Mouse (Mus musculus): ENCODE results near the gene Sfrp2. TPM values are rescaled to one million over a fixed set of nuclear protein-coding genes. Genes with fewer than 3 reads are reported as not detected.

Sfrp2 gene
- polyA plus RNA-seq, 1 experiment from 2014 or later: 94.4 TPM

- 94% methylated on average over 7 of the region's 7 CpGs for WGBS
- H3K36me3 ChIP-seq (ENCODE audit: control insufficient read depth, insufficient read depth, low read length): no peaks in the 10 kb centered on the region
- no peaks in the 10 kb centered on the region for H3K9me3 ChIP-seq (ENCODE audit: control insufficient read depth, low read length)
- no peak overlapping the region for H3K9ac ChIP-seq (ENCODE audit: low read depth, low read length)
- H3K27ac ChIP-seq (ENCODE audit: low read depth, low read length): no peak overlapping the region
- H3K4me1 ChIP-seq (replicated peaks; ENCODE audit: control insufficient read depth, insufficient read depth, low read length): no peaks in the 10 kb centered on the region
- no peak overlapping the region for H3K4me2 ChIP-seq (replicated peaks; ENCODE audit: low read depth, low read length)
- DNase-seq (ENCODE audit: low spot score): no peak
- H3K4me3 ChIP-seq (ENCODE audit: low read depth, low read length): no peak overlapping the region
- no peaks in the 10 kb centered on the region for H3K27me3 ChIP-seq (ENCODE audit: control insufficient read depth, insufficient read depth, low read length)
- ATAC-seq (ENCODE audit: low FRiP score): no peak
These were observed 33.4 kb downstream of the Sfrp2 start for GRCm38 (mm10) chr3:83799486-83799885.

DNA sequence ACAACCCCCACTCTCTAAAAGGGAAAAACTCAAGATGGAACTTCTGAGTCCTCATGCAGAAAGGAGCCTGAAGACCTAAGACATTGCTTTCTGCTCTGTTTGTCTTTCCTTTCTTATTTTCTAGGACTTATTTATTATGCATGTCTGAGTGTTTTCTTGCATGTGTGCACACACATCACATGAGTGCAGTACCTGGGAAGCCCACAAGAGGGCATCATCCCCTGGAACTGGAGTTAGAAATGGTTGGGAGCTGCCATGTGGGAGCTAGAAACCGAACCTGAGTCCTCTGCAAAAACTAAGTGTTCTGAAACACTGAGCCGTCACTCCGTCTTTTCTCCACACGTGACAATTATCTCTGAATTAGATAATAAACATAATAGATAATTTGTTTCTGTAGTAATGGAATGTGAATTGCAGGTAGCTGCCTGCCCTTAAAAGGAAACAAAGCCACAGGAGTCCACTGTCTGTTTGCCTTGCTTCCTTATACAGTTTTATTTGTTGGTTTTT lies 35.6 kb downstream of the Sfrp2 start:
- no peak overlapping the region for H3K4me3 ChIP-seq (ENCODE audit: low read depth, low read length)
- no peak overlapping the region for H3K27ac ChIP-seq (ENCODE audit: low read depth, low read length)
- DNase-seq (ENCODE audit: low spot score) (no peak), ATAC-seq (ENCODE audit: low FRiP score) (no peak)
- H3K9ac ChIP-seq (ENCODE audit: low read depth, low read length): no peak overlapping the region
- no peaks in the 10 kb centered on the region for H3K9me3 ChIP-seq (ENCODE audit: control insufficient read depth, low read length)
- H3K4me2 ChIP-seq (replicated peaks; ENCODE audit: low read depth, low read length): no peak overlapping the region
- H3K4me1 ChIP-seq (replicated peaks; ENCODE audit: control insufficient read depth, insufficient read depth, low read length): no peaks in the 10 kb centered on the region
- no peaks in the 10 kb centered on the region for H3K27me3 ChIP-seq (ENCODE audit: control insufficient read depth, insufficient read depth, low read length)
- H3K36me3 ChIP-seq (ENCODE audit: control insufficient read depth, insufficient read depth, low read length): no peaks in the 10 kb centered on the region
- 94% methylated on average over 4 of the region's 4 CpGs for WGBS

- H3K27ac ChIP-seq (ENCODE audit: low read depth, low read length): no peak overlapping the region
- H3K9ac ChIP-seq (ENCODE audit: low read depth, low read length): no peak overlapping the region
- ATAC-seq (ENCODE audit: low FRiP score): no peak
- H3K36me3 ChIP-seq (ENCODE audit: control insufficient read depth, insufficient read depth, low read length): no peaks in the 10 kb centered on the region
- no peak overlapping the region for H3K4me2 ChIP-seq (replicated peaks; ENCODE audit: low read depth, low read length)
- no peak overlapping the region for H3K4me3 ChIP-seq (ENCODE audit: low read depth, low read length)
- no peaks in the 10 kb centered on the region for H3K27me3 ChIP-seq (ENCODE audit: control insufficient read depth, insufficient read depth, low read length)
- no peaks in the 10 kb centered on the region for H3K9me3 ChIP-seq (ENCODE audit: control insufficient read depth, low read length)
- 84% methylated on average over 12 of the region's 12 CpGs for WGBS
- DNase-seq (ENCODE audit: low spot score): no peak
- no peaks in the 10 kb centered on the region for H3K4me1 ChIP-seq (replicated peaks; ENCODE audit: control insufficient read depth, insufficient read depth, low read length)
These were observed 42.4 kb downstream of the Sfrp2 start for GRCm38 (mm10) chr3:83808483-83808882.

DNA sequence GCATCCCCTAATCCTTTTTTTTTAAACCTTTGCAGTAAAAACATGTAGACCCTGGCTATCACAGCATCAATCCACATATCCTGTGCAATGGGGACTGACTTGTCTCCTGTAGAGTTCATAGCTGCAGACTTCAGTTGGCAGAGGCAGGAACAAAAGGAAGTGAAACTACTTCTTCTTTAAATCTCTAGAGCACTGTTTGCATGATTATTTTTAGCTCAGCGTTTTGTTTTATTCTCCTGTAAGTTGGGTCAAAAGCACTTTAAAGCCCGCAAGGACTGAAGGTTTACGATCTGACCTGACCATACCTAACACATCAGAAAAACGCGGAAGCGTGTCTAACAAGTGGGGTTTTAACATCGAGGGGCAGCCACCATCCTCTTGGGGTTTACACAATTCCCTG lies 45.9 kb downstream of the Sfrp2 start:
- Histone ChIP-seq H3K9ac (ENCODE audit: low read depth, low read length) (no peak overlapping the region), H3K4me2 (replicated peaks; ENCODE audit: low read depth, low read length) (no peak overlapping the region), H3K9me3 (ENCODE audit: control insufficient read depth, low read length) (no peaks in the 10 kb centered on the region), H3K27ac (ENCODE audit: low read depth, low read length) (no peak overlapping the region), H3K27me3 (ENCODE audit: control insufficient read depth, insufficient read depth, low read length) (no peaks in the 10 kb centered on the region), H3K4me1 (replicated peaks; ENCODE audit: control insufficient read depth, insufficient read depth, low read length) (no peaks in the 10 kb centered on the region), H3K4me3 (ENCODE audit: low read depth, low read length) (no peak overlapping the region), H3K36me3 (ENCODE audit: control insufficient read depth, insufficient read depth, low read length) (no peaks in the 10 kb centered on the region)
- ATAC-seq (ENCODE audit: low FRiP score) (no peak), DNase-seq (ENCODE audit: low spot score) (no peak)
- 85% methylated on average over 7 of the region's 7 CpGs for WGBS

DNA sequence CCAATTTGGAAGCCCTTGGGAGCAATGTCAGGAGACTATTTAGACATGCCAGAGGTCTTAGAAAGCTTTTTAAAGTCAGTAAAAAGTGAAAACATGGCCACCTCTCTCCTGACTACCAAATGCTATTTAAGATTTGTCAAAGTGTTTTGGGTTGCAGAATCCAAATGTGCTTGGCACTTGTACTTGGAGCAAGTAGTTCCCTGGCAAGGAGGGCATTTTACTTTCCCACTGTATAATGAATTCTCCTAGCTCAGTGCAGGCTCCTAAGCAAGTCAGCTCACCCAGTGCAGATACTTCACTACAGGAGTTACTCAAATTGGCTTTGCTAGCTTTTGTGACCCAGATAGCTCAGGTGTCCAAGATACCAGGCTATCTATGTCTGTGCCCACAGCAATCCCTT lies 46.7 kb downstream of the Sfrp2 start:
- no peak for DNase-seq (ENCODE audit: low spot score)
- Histone ChIP-seq H3K27me3 (ENCODE audit: control insufficient read depth, insufficient read depth, low read length) (no peaks in the 10 kb centered on the region), H3K4me2 (replicated peaks; ENCODE audit: low read depth, low read length) (no peak overlapping the region), H3K9me3 (ENCODE audit: control insufficient read depth, low read length) (no peaks in the 10 kb centered on the region), H3K4me3 (ENCODE audit: low read depth, low read length) (no peak overlapping the region), H3K36me3 (ENCODE audit: control insufficient read depth, insufficient read depth, low read length) (no peaks in the 10 kb centered on the region), H3K4me1 (replicated peaks; ENCODE audit: control insufficient read depth, insufficient read depth, low read length) (no peaks in the 10 kb centered on the region), H3K9ac (ENCODE audit: low read depth, low read length) (no peak overlapping the region), H3K27ac (ENCODE audit: low read depth, low read length) (no peak overlapping the region)
- ATAC-seq (ENCODE audit: low FRiP score): no peak

- DNase-seq (ENCODE audit: low spot score) (no peak), ATAC-seq (ENCODE audit: low FRiP score) (no peak)
- no peaks in the 10 kb centered on the region for H3K4me1 ChIP-seq (replicated peaks; ENCODE audit: control insufficient read depth, insufficient read depth, low read length)
- no peak overlapping the region for H3K27ac ChIP-seq (ENCODE audit: low read depth, low read length)
- H3K27me3 ChIP-seq (ENCODE audit: control insufficient read depth, insufficient read depth, low read length): no peaks in the 10 kb centered on the region
- no peak overlapping the region for H3K4me2 ChIP-seq (replicated peaks; ENCODE audit: low read depth, low read length)
- no peak overlapping the region for H3K4me3 ChIP-seq (ENCODE audit: low read depth, low read length)
- 84% methylated on average over 4 of the region's 4 CpGs for WGBS
- H3K9ac ChIP-seq (ENCODE audit: low read depth, low read length): no peak overlapping the region
- H3K9me3 ChIP-seq (ENCODE audit: control insufficient read depth, low read length): no peaks in the 10 kb centered on the region
- H3K36me3 ChIP-seq (ENCODE audit: control insufficient read depth, insufficient read depth, low read length): no peaks in the 10 kb centered on the region
These were observed 50.3 kb downstream of the Sfrp2 start for GRCm38 (mm10) chr3:83816372-83816925.

GRCm38 (mm10) chr3:83823774-83824173 lies 57.7 kb downstream of the Sfrp2 start:
- DNase-seq (ENCODE audit: low spot score) (no peak), ATAC-seq (ENCODE audit: low FRiP score) (no peak)
- Histone ChIP-seq H3K4me1 (replicated peaks; ENCODE audit: control insufficient read depth, insufficient read depth, low read length) (no peaks in the 10 kb centered on the region), H3K27ac (ENCODE audit: low read depth, low read length) (no peak overlapping the region), H3K9me3 (ENCODE audit: control insufficient read depth, low read length) (no peaks in the 10 kb centered on the region), H3K4me2 (replicated peaks; ENCODE audit: low read depth, low read length) (no peak overlapping the region), H3K4me3 (ENCODE audit: low read depth, low read length) (no peak overlapping the region), H3K36me3 (ENCODE audit: control insufficient read depth, insufficient read depth, low read length) (no peaks in the 10 kb centered on the region), H3K27me3 (ENCODE audit: control insufficient read depth, insufficient read depth, low read length) (no peaks in the 10 kb centered on the region), H3K9ac (ENCODE audit: low read depth, low read length) (no peak overlapping the region)
- 93% methylated on average over 4 of the region's 4 CpGs for WGBS

Other genes with a start within 250 kb of the Sfrp2 start
- 1.5 and 2.0 TPM in 2 replicates for gene Tlr2, start 75.4 kb downstream of the Sfrp2 start, polyA plus RNA-seq (2014; fragmentation: Nextera tagmentation; extraction: Ambion mirVana)